Mouse (Mus musculus): Measurements from ENCODE around the gene Timm29.

DNA sequence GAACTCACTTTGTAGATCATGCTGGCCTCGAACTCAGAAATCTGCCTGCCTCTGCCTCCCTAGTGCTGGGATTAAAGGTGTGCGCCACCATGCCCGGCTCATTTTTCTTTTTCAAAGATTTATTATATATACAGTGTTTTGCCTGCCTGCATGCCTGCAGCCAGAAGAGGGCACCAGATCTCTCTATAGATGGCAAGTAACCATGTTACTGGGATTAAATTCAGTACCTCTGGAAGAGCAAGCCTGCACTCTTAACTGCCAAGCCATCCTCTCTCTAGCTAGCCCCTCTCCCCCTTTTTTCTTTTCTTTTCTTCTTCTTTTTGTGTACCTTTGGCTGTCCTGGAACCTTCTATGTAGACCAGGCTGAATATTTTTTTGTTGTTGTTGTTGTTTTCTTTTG lies 38.2 kb downstream of the Timm29 start:
- TF ChIP-seq CTCF (IDR thresholded peaks at IDR 0.05; ENCODE audit: extremely low read depth, insufficient read length, insufficient replicate concordance, low read depth, low read length) = peak; percentile 29; the same call in 1 of the 2 replicates
- no peak for TF ChIP-seq POLR2A (IDR thresholded peaks at IDR 0.05; ENCODE audit: low read depth, low read length)

All from small intestine, adult 2 months (tissue).